Mouse (Mus musculus): ENCODE data around the gene Mad1l1.

GRCm38 (mm10) chr5:140349882-140350281, 28.5 kb upstream of the Mad1l1 start:
- TF ChIP-seq CTCF (IDR thresholded peaks at IDR 0.05; ENCODE audit: insufficient read depth, low read depth, low read length), result no peak
- TF ChIP-seq POLR2A (IDR thresholded peaks at IDR 0.05; ENCODE audit: insufficient read depth, low read depth, low read length), result no peak
